Mouse (Mus musculus): ENCODE results near the gene Adam1a.
"Not testable (repeated sequence)": the region's sequence is repeated elsewhere in the genome, so short reads cannot be mapped to it uniquely, and the experiment has no call there.

The Adam1a gene

DNA sequence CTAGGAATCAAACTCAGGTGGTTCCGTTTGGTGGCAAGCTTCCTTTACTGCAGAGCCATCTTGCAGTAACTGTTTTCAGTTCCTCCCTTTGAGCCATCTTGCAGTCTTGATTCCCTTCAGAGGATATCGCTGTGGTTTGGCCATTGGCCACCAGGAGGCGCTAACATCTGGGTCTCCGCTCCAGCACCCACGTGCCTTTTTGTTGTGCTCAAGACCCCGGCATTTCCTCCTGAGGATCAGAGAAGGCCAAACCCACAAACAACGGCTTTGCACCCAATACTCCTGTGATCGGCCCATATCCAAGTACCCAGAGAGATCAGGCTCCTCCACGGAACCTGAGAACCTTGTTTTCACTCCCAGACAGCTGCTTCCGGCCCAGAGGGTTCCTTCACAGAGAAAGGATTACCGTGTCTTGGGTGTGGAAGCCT is 19.2 kb upstream of the Adam1a start:
- no peak for DNase-seq (ENCODE audit: low read depth, low spot score)

DNA sequence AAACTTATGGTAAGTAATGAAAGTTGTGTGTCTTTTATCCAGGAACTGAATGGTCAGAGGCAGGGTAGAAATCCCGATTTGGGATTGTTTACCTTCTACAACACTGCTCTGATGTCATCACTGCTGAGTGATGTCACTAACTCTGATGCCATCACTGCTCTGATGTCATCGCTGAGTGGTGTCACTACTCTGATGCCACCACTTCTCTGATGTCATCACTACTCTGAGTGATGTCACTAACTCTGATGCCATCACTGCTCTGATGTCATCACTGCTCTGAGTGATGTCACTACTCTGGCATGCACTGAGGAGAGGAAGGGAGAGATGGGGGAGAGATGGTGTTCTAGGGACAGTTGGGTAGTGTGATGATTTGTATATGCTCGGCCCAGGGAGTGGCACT is 17.2 kb upstream of the Adam1a start:
- DNase-seq (ENCODE audit: low read depth, low spot score): no peak

- no peak for DNase-seq (ENCODE audit: low read depth, low spot score)
Measured at GRCm38 (mm10) chr5:121549196-121549595, 3.9 kb upstream of the Adam1a start.

GRCm38 (mm10) chr5:121547084-121547483 is 1.8 kb upstream of the Adam1a start:
- DNase-seq (ENCODE audit: low read depth, low spot score): no peak

- DNase-seq (ENCODE audit: low read depth, low spot score): no peak
Measured at GRCm38 (mm10) chr5:121546530-121546895, 1.2 kb upstream of the Adam1a start.

DNA sequence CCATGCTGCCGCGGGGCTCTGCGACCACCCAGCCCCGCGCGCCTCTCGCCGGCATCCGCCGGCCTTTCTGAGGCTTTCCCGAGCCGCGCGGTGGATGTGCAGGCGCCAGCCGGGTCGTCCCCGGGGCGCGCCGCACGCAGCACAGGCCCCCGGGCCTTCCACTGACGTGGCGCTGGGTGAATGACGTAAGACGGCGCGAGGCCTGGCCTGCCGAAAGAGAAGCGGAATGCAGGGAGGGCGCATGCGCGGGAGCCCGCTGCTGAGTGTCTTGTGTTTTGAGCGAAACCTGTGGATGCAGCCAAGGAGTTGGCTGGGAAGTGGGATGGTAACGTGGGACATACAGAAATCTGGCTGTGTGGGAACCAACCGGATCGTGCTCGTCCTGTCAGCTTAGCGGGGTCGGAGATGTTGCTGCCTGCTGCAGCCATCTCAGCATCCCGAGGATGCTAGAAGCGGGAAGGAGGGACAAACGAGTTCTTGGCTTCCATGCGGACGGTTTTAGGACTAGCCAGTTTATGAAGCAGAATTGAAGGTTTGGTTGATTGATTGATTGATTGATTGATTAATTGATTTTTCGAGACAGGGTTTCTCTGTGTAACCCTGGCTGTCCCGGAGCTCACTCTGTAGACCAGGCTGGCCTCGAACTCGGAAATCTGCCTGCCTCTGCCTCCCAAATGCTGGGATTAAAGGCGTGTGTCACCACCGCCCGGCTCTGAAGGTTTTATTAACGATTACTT is 679 bp upstream of the Adam1a start, which contains the start of gene Mapkapk5:
TSS of gene Mapkapk5 (minus strand) at position 113 of the 737 bp plus-strand sequence.
- peak; percentile 89 for DNase-seq (ENCODE audit: low read depth, low spot score)

GRCm38 (mm10) chr5:121543370-121543769 is 1.9 kb downstream of the Adam1a start:
- no peak for DNase-seq (ENCODE audit: low read depth, low spot score)

GRCm38 (mm10) chr5:121541235-121541634 is 4.0 kb downstream of the Adam1a start:
- no peak for DNase-seq (ENCODE audit: low read depth, low spot score)

DNA sequence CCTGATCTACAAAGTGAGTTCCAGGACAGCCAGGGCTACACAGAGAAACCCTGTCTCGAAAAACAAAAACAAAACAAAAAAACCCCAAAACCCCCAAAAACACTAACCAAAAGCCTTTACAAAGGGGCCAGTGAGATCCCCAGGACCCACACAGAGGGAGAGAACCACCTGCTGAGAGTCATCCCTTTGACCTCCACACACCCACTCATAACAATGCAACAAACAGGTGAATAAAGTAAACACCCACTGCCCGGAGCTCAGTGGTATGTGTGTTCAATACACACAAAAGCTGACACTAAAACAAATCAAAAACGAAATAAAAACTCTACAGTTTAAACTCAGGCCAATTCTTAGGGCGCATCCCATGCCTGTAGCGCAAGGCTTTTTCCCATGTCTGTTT is 5.2 kb downstream of the Adam1a start:
- no peak for DNase-seq (ENCODE audit: low read depth, low spot score)

DNA sequence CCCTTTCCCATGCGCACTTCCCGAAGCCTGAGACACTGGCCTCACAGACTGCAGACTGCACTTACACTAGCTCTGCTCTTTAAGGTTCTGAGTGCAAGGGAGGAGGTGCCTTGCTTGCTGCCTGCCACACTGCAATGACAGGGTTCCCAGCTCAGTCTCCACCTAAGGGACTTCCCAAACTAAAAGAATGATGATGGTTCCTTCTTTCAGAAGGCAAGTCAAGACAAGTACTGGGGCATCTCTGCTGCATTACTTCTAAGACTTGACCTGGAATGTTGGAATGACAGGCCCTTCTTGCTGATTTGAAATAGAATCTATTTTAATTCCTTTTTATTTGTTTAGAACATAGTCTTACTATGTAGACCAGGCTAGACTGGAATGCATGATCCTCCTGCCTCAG is 7.7 kb downstream of the Adam1a start:
- no peak for DNase-seq (ENCODE audit: low read depth, low spot score)

GRCm38 (mm10) chr5:121536921-121537555 is 8.2 kb downstream of the Adam1a start:
- no peak for DNase-seq (ENCODE audit: low read depth, low spot score)

GRCm38 (mm10) chr5:121535116-121535515 is 10.2 kb downstream of the Adam1a start:
- no peak for DNase-seq (ENCODE audit: low read depth, low spot score)

DNA sequence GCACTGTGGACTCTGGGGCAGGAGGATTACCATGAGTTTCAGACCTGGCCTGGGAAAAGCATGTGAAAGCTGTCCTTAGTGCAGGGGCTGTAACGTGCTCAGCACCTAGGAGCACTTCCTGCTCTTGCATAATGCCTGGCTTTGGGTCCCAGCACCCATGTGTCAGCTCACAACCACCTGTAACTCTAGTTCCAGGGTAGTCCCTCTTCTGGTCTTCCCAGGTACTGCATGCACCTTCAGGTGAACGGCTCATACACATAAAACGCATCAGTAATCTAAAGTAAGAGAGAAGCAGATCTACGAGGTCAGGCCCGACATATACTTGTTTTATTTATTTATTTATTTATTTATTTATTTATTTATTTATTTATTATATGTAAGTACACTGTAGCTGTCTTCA is 10.8 kb downstream of the Adam1a start:
- DNase-seq (ENCODE audit: low read depth, low spot score): no peak

GRCm38 (mm10) chr5:121526961-121527360 is 18.3 kb downstream of the Adam1a start:
- DNase-seq (ENCODE audit: low read depth, low spot score): no peak

GRCm38 (mm10) chr5:121526526-121526925 is 18.8 kb downstream of the Adam1a start:
- DNase-seq (ENCODE audit: low read depth, low spot score): no peak

GRCm38 (mm10) chr5:121525774-121526450 is 19.4 kb downstream of the Adam1a start:
- no peak for DNase-seq (ENCODE audit: low read depth, low spot score)

GRCm38 (mm10) chr5:121519758-121520157 is 25.5 kb downstream of the Adam1a start:
- DNase-seq (ENCODE audit: low read depth, low spot score): not testable (repeated sequence)

DNA sequence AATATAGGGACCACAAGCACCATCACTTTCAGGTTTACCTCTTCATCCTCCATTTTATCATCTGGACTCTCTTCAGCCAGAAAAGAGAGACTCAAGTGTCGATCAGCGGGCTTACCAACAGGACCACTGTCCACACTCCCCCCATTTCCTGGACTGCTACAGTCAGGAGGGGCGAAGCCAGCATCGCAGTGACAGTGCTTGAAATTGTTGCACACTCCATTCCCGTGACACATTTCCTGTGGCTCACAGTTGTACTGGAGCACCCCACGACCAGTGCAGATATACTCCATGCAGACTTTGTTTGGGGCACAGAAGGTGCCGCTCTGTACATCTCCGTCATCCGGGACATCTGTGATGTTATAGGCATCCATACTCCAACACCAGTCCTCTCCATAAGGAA is 26.3 kb downstream of the Adam1a start:
- DNase-seq (ENCODE audit: low read depth, low spot score): no peak

GRCm38 (mm10) chr5:121510009-121510408 is 35.3 kb downstream of the Adam1a start:
- no peak for DNase-seq (ENCODE audit: low read depth, low spot score)

DNA sequence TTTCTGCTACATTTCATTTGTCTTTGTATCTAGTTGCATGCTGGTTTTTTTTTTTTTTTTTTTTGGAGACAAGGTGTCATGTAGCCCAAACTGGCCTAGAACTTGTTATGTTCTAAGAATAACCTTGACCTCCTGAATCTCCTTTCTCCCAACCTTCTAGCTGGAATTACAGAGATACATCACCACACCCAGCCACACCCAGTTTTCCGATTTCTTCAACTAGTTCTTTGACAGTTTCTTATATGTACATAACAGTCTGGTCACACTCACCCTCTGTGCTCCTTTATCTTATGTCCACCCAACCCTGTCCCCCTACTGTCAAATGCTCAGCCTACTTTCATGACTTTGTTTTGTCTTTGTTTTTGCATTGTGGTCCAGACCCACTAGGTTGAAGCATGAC is 38.4 kb downstream of the Adam1a start:
- DNase-seq (ENCODE audit: low read depth, low spot score): no peak

GRCm38 (mm10) chr5:121503231-121503630 is 42.1 kb downstream of the Adam1a start, which contains the start of gene Adam1b:
TSS of gene Adam1b (minus strand) at chr5:121503435.
- DNase-seq (ENCODE audit: low read depth, low spot score): no peak

DNA sequence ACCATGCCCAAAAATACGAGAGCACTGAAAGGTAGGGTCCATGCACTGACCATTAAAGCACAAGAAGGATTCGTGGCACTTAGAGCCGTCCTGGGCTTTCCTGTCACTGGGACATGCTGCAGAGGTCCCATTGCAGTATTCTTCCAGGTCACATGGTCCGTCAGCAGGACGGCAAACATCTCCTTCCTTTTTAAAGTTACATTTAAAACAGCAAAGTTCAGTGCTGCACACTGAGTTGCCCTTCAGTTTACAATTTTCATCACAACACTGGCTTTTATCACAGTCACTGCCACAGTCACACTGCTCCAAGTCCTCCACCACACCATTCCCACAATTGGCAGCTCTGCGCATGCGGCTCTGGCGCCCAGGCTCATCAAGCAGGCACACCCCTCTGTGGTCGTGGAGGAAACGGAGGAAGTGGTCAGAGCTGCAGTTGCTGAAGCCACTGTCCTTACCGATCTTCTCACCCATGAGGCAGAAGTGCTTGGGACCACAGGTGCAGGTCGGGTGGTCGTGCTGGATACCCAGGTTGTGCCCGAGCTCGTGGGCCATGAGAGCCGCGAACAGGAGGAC is 43.8 kb downstream of the Adam1a start:
- DNase-seq (ENCODE audit: low read depth, low spot score): not testable (repeated sequence)
